Comparison of ENCODE assay signal across 24 mouse cellular contexts in genomic region chr2:3577216-3577615, GRCm38 (mm10). TPM values are rescaled to one million over a fixed set of nuclear protein-coding genes. Genes with fewer than 3 reads are reported as not detected.
DNase-seq lines count a peak whose midpoint lies in the region; ATAC-seq lines count a peak whose summit lies in the region.
"Had no signal": no experiment of that assay in that cellular context is flagged by ENCODE, and none has a peak within 500 bp of the region (broad histone marks: within the 10 kb centered on the region; RNA-seq: fewer than 3 reads in every experiment).

No protein-coding gene starts in this region.

- 0 out of 2 replicates have a peak overlapping the region, but pooled peaks have one; percentile 30 for H3K27ac ChIP-seq in kidney, embryonic 14.5 days (ENCODE audit: low read depth, low read length)
- peak overlapping the region; percentile 42; the same call in 1 of the 2 replicates for H3K27ac ChIP-seq in stomach, embryonic 16.5 days (ENCODE audit: low read length)
- H3K27ac ChIP-seq in midbrain, embryonic 10.5 days (replicated peaks): no peak overlapping the region
- H3K27ac ChIP-seq: forebrain, embryonic 10.5 days; forebrain, embryonic 13.5 days; heart, embryonic 15.5 days; hindbrain, embryonic 10.5 days; hindbrain, embryonic 13.5 days had no signal

- DNase-seq in kidney, adult 8-10 months: no peak
- DNase-seq in midbrain, embryonic 10.5 days (ENCODE audit: low spot score): no peak
- DNase-seq: adrenal gland, adult 8-10 months; adrenal gland, postnatal 25 days; cerebellum, adult 11-12 months; cerebellum, adult 8-10 months; cerebellum, postnatal 10 days; cerebellum, postnatal 36 days; gastrocnemius, postnatal 10 days; gastrocnemius, postnatal 36 days; heart, postnatal 10 days; heart, postnatal 36 days had no signal

- H3K27me3 ChIP-seq in kidney, embryonic 14.5 days (ENCODE audit: control insufficient read depth, insufficient read depth, low read length): no peaks in the 10 kb centered on the region
- no peaks in the 10 kb centered on the region for H3K27me3 ChIP-seq in megakaryocyte, embryonic 14.5 days (replicated peaks)
- no peaks in the 10 kb centered on the region for H3K27me3 ChIP-seq in stomach, embryonic 16.5 days (ENCODE audit: control insufficient read depth, insufficient read depth, low read length)
- no peaks in the 10 kb centered on the region for H3K27me3 ChIP-seq in midbrain, embryonic 10.5 days (ENCODE audit: low read depth, poor library complexity, severe bottlenecking)
- H3K27me3 ChIP-seq: forebrain, embryonic 13.5 days; heart, embryonic 15.5 days; hindbrain, embryonic 13.5 days had no signal

- WGBS in kidney, embryonic 14.5 days: 69% methylated on average over 1 of the region's 1 CpGs
- 36% methylated on average over 1 of the region's 1 CpGs for WGBS in stomach, embryonic 16.5 days
- WGBS in midbrain, embryonic 10.5 days: 69% methylated on average over 1 of the region's 1 CpGs

- no peak for ATAC-seq in kidney, embryonic 14.5 days (ENCODE audit: low FRiP score, low TSS enrichment)
- no peak for ATAC-seq in megakaryocyte, adult 5-6 weeks (ENCODE audit: poor library complexity, severe bottlenecking)
- peak; percentile 58; the same call in 1 of the 2 replicates for ATAC-seq in stomach, embryonic 16.5 days (ENCODE audit: insufficient read depth, low FRiP score)
- ATAC-seq: forebrain, embryonic 13.5 days; forebrain, embryonic 16.5 days; hindbrain, embryonic 16.5 days had no signal

- peaks cover 4% of the 10 kb centered on the region; the same call in 1 of the 2 replicates for H3K4me1 ChIP-seq in kidney, embryonic 14.5 days (ENCODE audit: control insufficient read depth, insufficient read depth, low read length)
- H3K4me1 ChIP-seq in megakaryocyte, embryonic 14.5 days: peaks cover 31% of the 10 kb centered on the region
- H3K4me1 ChIP-seq in stomach, embryonic 16.5 days (ENCODE audit: control insufficient read depth, insufficient read depth, low read length): peaks cover 4% of the 10 kb centered on the region; the same call in 1 of the 2 replicates
- no peaks in the 10 kb centered on the region for H3K4me1 ChIP-seq in midbrain, embryonic 10.5 days
- H3K4me1 ChIP-seq: forebrain, embryonic 10.5 days; forebrain, embryonic 13.5 days; heart, embryonic 15.5 days; hindbrain, embryonic 10.5 days; hindbrain, embryonic 13.5 days had no signal

- H3K4me3 ChIP-seq in kidney, embryonic 14.5 days (ENCODE audit: low read length): no peak overlapping the region
- peak overlapping the region; percentile 65 for H3K4me3 ChIP-seq in megakaryocyte, embryonic 14.5 days (replicated peaks)
- no peak overlapping the region for H3K4me3 ChIP-seq in stomach, embryonic 16.5 days (replicated peaks; ENCODE audit: low read length)
- H3K4me3 ChIP-seq in midbrain, embryonic 10.5 days: no peak overlapping the region
- H3K4me3 ChIP-seq: forebrain, embryonic 10.5 days; forebrain, embryonic 13.5 days; heart, embryonic 15.5 days; hindbrain, embryonic 10.5 days; hindbrain, embryonic 13.5 days had no signal

- no peaks in the 10 kb centered on the region for H3K36me3 ChIP-seq in kidney, embryonic 14.5 days (ENCODE audit: control insufficient read depth, insufficient read depth, low read length)
- H3K36me3 ChIP-seq in megakaryocyte, embryonic 14.5 days (replicated peaks; ENCODE audit: low read length): no peaks in the 10 kb centered on the region
- no peaks in the 10 kb centered on the region for H3K36me3 ChIP-seq in stomach, embryonic 16.5 days (ENCODE audit: control insufficient read depth, insufficient read depth, low read length)
- H3K36me3 ChIP-seq in midbrain, embryonic 10.5 days: no peaks in the 10 kb centered on the region
- H3K36me3 ChIP-seq: forebrain, embryonic 10.5 days; heart, embryonic 15.5 days; hindbrain, embryonic 10.5 days; hindbrain, embryonic 13.5 days had no signal

- H3K9me3 ChIP-seq in kidney, embryonic 14.5 days (ENCODE audit: control insufficient read depth, low read length): no peaks in the 10 kb centered on the region
- H3K9me3 ChIP-seq in megakaryocyte, embryonic 14.5 days: no peaks in the 10 kb centered on the region
- H3K9me3 ChIP-seq in stomach, embryonic 16.5 days (replicated peaks; ENCODE audit: control insufficient read depth, low read length): no peaks in the 10 kb centered on the region
- no peaks in the 10 kb centered on the region for H3K9me3 ChIP-seq in midbrain, embryonic 10.5 days (replicated peaks)
- H3K9me3 ChIP-seq: forebrain, embryonic 10.5 days; forebrain, embryonic 13.5 days; heart, embryonic 15.5 days; hindbrain, embryonic 10.5 days; hindbrain, embryonic 13.5 days had no signal

- no peak overlapping the region for H3K9ac ChIP-seq in kidney, embryonic 14.5 days (ENCODE audit: low read depth, low read length)
- no peak overlapping the region for H3K9ac ChIP-seq in stomach, embryonic 16.5 days (ENCODE audit: low read length)
- H3K9ac ChIP-seq: forebrain, embryonic 13.5 days; heart, embryonic 15.5 days; hindbrain, embryonic 13.5 days had no signal

- no peak overlapping the region for H3K4me2 ChIP-seq in kidney, embryonic 14.5 days (replicated peaks; ENCODE audit: low read depth, low read length)
- no peak overlapping the region for H3K4me2 ChIP-seq in stomach, embryonic 16.5 days (ENCODE audit: low read depth, low read length)
- H3K4me2 ChIP-seq: forebrain, embryonic 13.5 days; heart, embryonic 11.5 days; heart, embryonic 15.5 days; hindbrain, embryonic 13.5 days had no signal

RNA-seq across cellular contexts. Expression of gene Fam107b, which starts 6.9 kb away (rescaled TPM):
- polyA plus RNA-seq in kidney, embryonic 14.5 days (2014; fragmentation: Nextera tagmentation; extraction: Ambion mirVana): 40.9 and 77.0 TPM in 2 replicates
- polyA plus RNA-seq in megakaryocyte, embryonic 14.5 days (2012; ENCODE audit: insufficient read depth, low replicate concordance): 6.7 and 43.9 TPM in 2 replicates
- total RNA-seq in megakaryocyte, adult 5-6 weeks (2015): 794 and 805 TPM in 2 replicates
- 673 and 930 TPM in 2 replicates for total RNA-seq in megakaryocyte, adult 5-6 weeks (2017)
- polyA plus RNA-seq in stomach, embryonic 16.5 days (2015; fragmentation: Nextera tagmentation; extraction: Ambion mirVana): 42.2 and 47.0 TPM in 2 replicates
- 39.3 and 43.1 TPM in 2 replicates for polyA plus RNA-seq in midbrain, embryonic 10.5 days (2016; fragmentation: Nextera tagmentation; extraction: Ambion mirVana)
